Mouse (Mus musculus): Measurements from ENCODE around the gene Xrcc6. TPM values are rescaled to one million over a fixed set of nuclear protein-coding genes. Genes with fewer than 3 reads are reported as not detected.

The Xrcc6 gene
- polyA plus RNA-seq, 1 experiment, result 7.8 TPM

DNA sequence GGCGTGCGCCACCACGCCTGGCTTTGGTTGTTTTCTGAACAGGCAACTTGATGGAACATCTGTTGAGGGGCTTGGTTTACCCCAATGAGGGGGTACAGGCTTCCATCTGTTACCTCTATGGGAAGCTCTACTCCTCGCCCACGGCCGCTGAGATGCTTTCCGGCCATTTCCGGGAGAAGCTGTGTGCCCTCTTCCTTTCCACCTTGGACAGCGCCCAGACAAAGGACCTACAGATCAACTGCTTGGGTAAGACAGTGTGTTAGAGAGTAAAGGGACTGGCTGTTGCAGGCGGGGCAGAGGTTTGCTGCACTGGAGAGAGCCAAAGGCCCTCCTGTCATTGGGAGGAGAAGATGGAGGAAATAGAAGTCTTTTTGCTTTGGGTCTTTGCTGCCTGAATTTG, 92.2 kb downstream of the Xrcc6 start:
- H3K4me3 ChIP-seq (ENCODE audit: low read depth, low read length), result no peak overlapping the region
- TF ChIP-seq CTCF (IDR thresholded peaks at IDR 0.05; ENCODE audit: extremely low read depth, insufficient read length, insufficient replicate concordance, low read depth, low read length), result no peak
- no peak for TF ChIP-seq POLR2A (IDR thresholded peaks at IDR 0.05; ENCODE audit: low read depth, low read length)
- no peaks in the 10 kb centered on the region for H3K36me3 ChIP-seq (ENCODE audit: control insufficient read depth, insufficient read depth, low read length)
- 45% methylated on average over 10 of the region's 10 CpGs for WGBS
- H3K27me3 ChIP-seq (ENCODE audit: control insufficient read depth, insufficient read depth, low read length), result no peaks in the 10 kb centered on the region; the same call in 1 of the 2 replicates
- no peaks in the 10 kb centered on the region for H3K4me1 ChIP-seq (ENCODE audit: control insufficient read depth, insufficient read depth, insufficient read length, low read length)
- no peak overlapping the region for H3K27ac ChIP-seq (ENCODE audit: insufficient read depth, low read depth, low read length)

GRCm38 (mm10) chr15:82081161-82081560, 93.5 kb downstream of the Xrcc6 start:
- H3K36me3 ChIP-seq (ENCODE audit: control insufficient read depth, insufficient read depth, low read length), result no peaks in the 10 kb centered on the region
- peak; percentile 20; the same call in 1 of the 2 replicates for TF ChIP-seq CTCF (IDR thresholded peaks at IDR 0.05; ENCODE audit: extremely low read depth, insufficient read length, insufficient replicate concordance, low read depth, low read length)
- no peak for TF ChIP-seq POLR2A (IDR thresholded peaks at IDR 0.05; ENCODE audit: low read depth, low read length)
- H3K27ac ChIP-seq (ENCODE audit: insufficient read depth, low read depth, low read length), result no peak overlapping the region
- 30% methylated on average over 7 of the region's 7 CpGs for WGBS
- no peaks in the 10 kb centered on the region for H3K4me1 ChIP-seq (ENCODE audit: control insufficient read depth, insufficient read depth, insufficient read length, low read length)
- no peak overlapping the region for H3K4me3 ChIP-seq (ENCODE audit: low read depth, low read length)
- no peaks in the 10 kb centered on the region; the same call in none of the 2 replicates for H3K27me3 ChIP-seq (ENCODE audit: control insufficient read depth, insufficient read depth, low read length)

DNA sequence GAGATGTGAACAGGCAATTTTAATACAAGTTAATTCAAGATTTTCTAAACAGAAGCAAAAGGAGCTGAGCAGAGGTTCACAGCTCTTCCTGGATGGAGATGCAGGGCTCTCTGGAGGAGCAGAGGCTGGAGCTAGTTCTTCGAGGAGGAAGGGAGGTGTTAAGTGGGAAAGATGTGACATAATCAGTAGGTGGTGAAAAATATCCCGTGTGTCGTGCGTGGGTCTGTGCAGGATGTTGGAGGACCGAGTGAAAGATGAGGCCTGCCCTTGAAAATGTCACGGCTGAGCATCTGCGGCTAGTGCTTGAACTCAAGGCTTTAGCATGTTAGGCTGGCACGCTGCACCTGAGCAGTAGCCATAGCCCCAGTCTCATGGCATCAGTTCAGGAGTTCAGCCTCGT, 98.0 kb downstream of the Xrcc6 start:
- Histone ChIP-seq H3K36me3 (ENCODE audit: control insufficient read depth, insufficient read depth, low read length) (no peaks in the 10 kb centered on the region), H3K4me3 (ENCODE audit: low read depth, low read length) (no peak overlapping the region), H3K4me1 (ENCODE audit: control insufficient read depth, insufficient read depth, insufficient read length, low read length) (no peaks in the 10 kb centered on the region), H3K27me3 (ENCODE audit: control insufficient read depth, insufficient read depth, low read length) (peaks cover 3% of the 10 kb centered on the region; the same call in 1 of the 2 replicates), H3K27ac (ENCODE audit: insufficient read depth, low read depth, low read length) (no peak overlapping the region)
- 85% methylated on average over 9 of the region's 9 CpGs for WGBS
- TF ChIP-seq POLR2A (IDR thresholded peaks at IDR 0.05; ENCODE audit: low read depth, low read length), result no peak
- TF ChIP-seq CTCF (IDR thresholded peaks at IDR 0.05; ENCODE audit: extremely low read depth, insufficient read length, insufficient replicate concordance, low read depth, low read length), result no peak

DNA sequence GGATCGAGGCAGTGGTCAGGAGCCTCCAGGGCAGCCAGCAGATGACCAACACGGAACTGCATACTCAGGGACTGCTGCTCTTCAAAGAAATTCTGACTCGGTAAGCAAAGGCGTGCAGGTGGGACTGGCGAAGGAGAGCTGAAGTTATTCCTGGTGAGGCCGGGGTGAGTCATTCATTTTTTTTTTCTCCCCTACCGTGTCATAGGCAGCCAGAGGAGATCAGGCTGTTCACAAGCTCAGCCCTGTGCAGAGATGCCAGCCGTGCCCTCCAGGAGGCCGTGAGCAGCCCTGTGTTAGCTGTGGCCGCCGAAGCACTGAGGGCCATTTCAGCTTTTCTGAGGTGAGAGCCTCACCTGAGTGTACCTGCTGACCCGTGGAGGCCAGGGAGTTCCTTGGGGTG, 98.5 kb downstream of the Xrcc6 start:
- WGBS, result 63% methylated on average over 12 of the region's 12 CpGs
- Histone ChIP-seq H3K36me3 (ENCODE audit: control insufficient read depth, insufficient read depth, low read length) (no peaks in the 10 kb centered on the region), H3K4me1 (ENCODE audit: control insufficient read depth, insufficient read depth, insufficient read length, low read length) (no peaks in the 10 kb centered on the region), H3K27ac (ENCODE audit: insufficient read depth, low read depth, low read length) (no peak overlapping the region), H3K4me3 (ENCODE audit: low read depth, low read length) (no peak overlapping the region), H3K27me3 (ENCODE audit: control insufficient read depth, insufficient read depth, low read length) (peaks cover 3% of the 10 kb centered on the region; the same call in 1 of the 2 replicates)
- no peak for TF ChIP-seq POLR2A (IDR thresholded peaks at IDR 0.05; ENCODE audit: low read depth, low read length)
- TF ChIP-seq CTCF (IDR thresholded peaks at IDR 0.05; ENCODE audit: extremely low read depth, insufficient read length, insufficient replicate concordance, low read depth, low read length), result no peak

GRCm38 (mm10) chr15:82087266-82087665, 99.6 kb downstream of the Xrcc6 start:
- TF ChIP-seq POLR2A (IDR thresholded peaks at IDR 0.05; ENCODE audit: low read depth, low read length) (no peak), CTCF (IDR thresholded peaks at IDR 0.05; ENCODE audit: extremely low read depth, insufficient read length, insufficient replicate concordance, low read depth, low read length) (no peak)
- H3K4me1 ChIP-seq (ENCODE audit: control insufficient read depth, insufficient read depth, insufficient read length, low read length), result no peaks in the 10 kb centered on the region
- H3K27me3 ChIP-seq (ENCODE audit: control insufficient read depth, insufficient read depth, low read length), result peaks cover 3% of the 10 kb centered on the region; the same call in 1 of the 2 replicates
- no peak overlapping the region for H3K27ac ChIP-seq (ENCODE audit: insufficient read depth, low read depth, low read length)
- H3K36me3 ChIP-seq (ENCODE audit: control insufficient read depth, insufficient read depth, low read length), result no peaks in the 10 kb centered on the region
- H3K4me3 ChIP-seq (ENCODE audit: low read depth, low read length), result no peak overlapping the region
- 8% methylated on average over 10 of the region's 10 CpGs for WGBS

Other genes with a start within 250 kb of the Xrcc6 start
- 7.3 and 7.7 TPM in 2 replicates for gene Zc3h7b, start 242.8 kb upstream of the Xrcc6 start, polyA plus RNA-seq (2012; rRNA removed)
- gene Rangap1, start 242.3 kb upstream of the Xrcc6 start, polyA plus RNA-seq (2012; rRNA removed), result 13.3 and 17.8 TPM in 2 replicates
- gene Tef, start 185.4 kb upstream of the Xrcc6 start, polyA plus RNA-seq (2012; rRNA removed), result 5.6 and 9.4 TPM in 2 replicates
- 14.7 and 33.2 TPM in 2 replicates for gene Tob2, start 129.0 kb upstream of the Xrcc6 start, polyA plus RNA-seq (2012; rRNA removed)
- 22.6 and 47.0 TPM in 2 replicates for gene Phf5a, start 115.9 kb upstream of the Xrcc6 start, polyA plus RNA-seq (2012; rRNA removed)
- gene Aco2, start 115.5 kb upstream of the Xrcc6 start, polyA plus RNA-seq (2012; rRNA removed), result 266 and 416 TPM in 2 replicates
- 3.7 and 5.2 TPM in 2 replicates for gene Polr3h, start 61.6 kb upstream of the Xrcc6 start, polyA plus RNA-seq (2012; rRNA removed)
- 1.3 and 2.4 TPM in 2 replicates for gene Csdc2, start 51.1 kb upstream of the Xrcc6 start, polyA plus RNA-seq (2012; rRNA removed)
- gene Pmm1, start 26.9 kb upstream of the Xrcc6 start, polyA plus RNA-seq (2012; rRNA removed), result 18.9 and 22.0 TPM in 2 replicates
- not detected in 2 replicates for gene 1700029P11Rik, start 7.3 kb upstream of the Xrcc6 start, polyA plus RNA-seq (2012; rRNA removed)
- 16.3 and 25.4 TPM in 2 replicates for gene Desi1, start 46.0 kb downstream of the Xrcc6 start, polyA plus RNA-seq (2012; rRNA removed)
- gene Snu13, start 59.8 kb downstream of the Xrcc6 start, polyA plus RNA-seq (2012; rRNA removed), result 24.6 and 25.7 TPM in 2 replicates
- gene 4930407I10Rik, start 71.3 kb downstream of the Xrcc6 start, polyA plus RNA-seq (2012; rRNA removed), result not detected in 2 replicates
- 0.04 and 0.05 TPM in 2 replicates for gene Mei1, start 82.2 kb downstream of the Xrcc6 start, polyA plus RNA-seq (2012; rRNA removed)
- gene Ccdc134, start 140.1 kb downstream of the Xrcc6 start, polyA plus RNA-seq (2012; rRNA removed), result 5.6 and 6.9 TPM in 2 replicates
- 144 and 240 TPM in 2 replicates for gene Srebf2, start 159.3 kb downstream of the Xrcc6 start, polyA plus RNA-seq (2012; rRNA removed)
- gene Shisa8, start 225.0 kb downstream of the Xrcc6 start, polyA plus RNA-seq (2012; rRNA removed), result 0.38 and 2.6 TPM in 2 replicates
- 6.3 and 14.1 TPM in 2 replicates for gene Tnfrsf13c, start 236.5 kb downstream of the Xrcc6 start, polyA plus RNA-seq (2012; rRNA removed)

Measured in small intestine, adult 2 months (tissue).